Mouse (Mus musculus) brown adipose tissue, adult 24 weeks (tissue): ENCODE data around the gene Endog. TPM values are rescaled to one million over a fixed set of nuclear protein-coding genes. Genes with fewer than 3 reads are reported as not detected.
"Not testable (repeated sequence)": the region's sequence is repeated elsewhere in the genome, so short reads cannot be mapped to it uniquely, and the experiment has no call there.

Experiments used
- H3K27ac ChIP-seq: fragments of 200-500 bp; replicated peaks from 2 replicates; pipeline ENCODE4 v1.5.1; 2012; ENCODE audit warnings: low read depth, mild to moderate bottlenecking, low read length
- H3K4me1 ChIP-seq: fragments of 200-500 bp; 2 replicates; pipeline ENCODE4 v1.6.1; 2012; ENCODE audit warnings: low read length, mixed read lengths; ENCODE audit not compliant: control insufficient read depth, insufficient read depth, insufficient read length
- H3K4me3 ChIP-seq: fragments of 200-500 bp; 2 replicates; pipeline ENCODE4 v1.5.1; 2012; ENCODE audit warnings: low read depth, mild to moderate bottlenecking, low read length, moderate library complexity; ENCODE audit not compliant: insufficient read depth
- polyA plus RNA-seq: library from polyadenylated mRNA; stranded (reverse); fragments of >200 nt; gene quantifications from 2 replicates; pipeline ENCODE4 v1.2.4, GENCODE M21; 2012; ENCODE audit not compliant: missing spikeins, insufficient read depth, insufficient read length

Gene Endog
- polyA plus RNA-seq, 1 experiment = 64.4 TPM

- no peaks in the 10 kb centered on the region for H3K4me1 ChIP-seq
- H3K4me3 ChIP-seq = no peak overlapping the region
- no peak overlapping the region for H3K27ac ChIP-seq
Measured at GRCm38 (mm10) chr2:30144436-30144835, 26.9 kb upstream of the Endog start.

GRCm38 (mm10) chr2:30147466-30147865 is 23.8 kb upstream of the Endog start:
- peaks cover 8% of the 10 kb centered on the region; the same call in 1 of the 2 replicates for H3K4me1 ChIP-seq
- H3K4me3 ChIP-seq = no peak overlapping the region
- peak overlapping the region; percentile 55 for H3K27ac ChIP-seq

GRCm38 (mm10) chr2:30151840-30152239 is 19.5 kb upstream of the Endog start:
- Histone ChIP-seq H3K27ac (no peak overlapping the region), H3K4me3 (no peak overlapping the region), H3K4me1 (peaks cover 10% of the 10 kb centered on the region)

GRCm38 (mm10) chr2:30152616-30153015 is 18.7 kb upstream of the Endog start:
- Histone ChIP-seq H3K27ac (peak overlapping the region; percentile 15), H3K4me3 (no peak overlapping the region), H3K4me1 (peaks cover 10% of the 10 kb centered on the region)

- H3K4me3 ChIP-seq, H3K4me1 ChIP-seq, H3K27ac ChIP-seq: not testable (repeated sequence)
Measured at GRCm38 (mm10) chr2:30159871-30160270, 11.4 kb upstream of the Endog start.

- Histone ChIP-seq H3K4me3 (no peak overlapping the region), H3K27ac (no peak overlapping the region), H3K4me1 (no peaks in the 10 kb centered on the region)
Measured at GRCm38 (mm10) chr2:30161809-30162208, 9.5 kb upstream of the Endog start.

- H3K4me3 ChIP-seq = no peak overlapping the region
- no peaks in the 10 kb centered on the region for H3K4me1 ChIP-seq
- no peak overlapping the region for H3K27ac ChIP-seq
Measured at GRCm38 (mm10) chr2:30164340-30164932, 6.9 kb upstream of the Endog start.

GRCm38 (mm10) chr2:30166677-30167076 is 4.6 kb upstream of the Endog start:
- Histone ChIP-seq H3K27ac (no peak overlapping the region), H3K4me1 (no peaks in the 10 kb centered on the region), H3K4me3 (no peak overlapping the region)

- no peak overlapping the region for H3K27ac ChIP-seq
Measured at GRCm38 (mm10) chr2:30171997-30172382, 697 bp downstream of the Endog start.

GRCm38 (mm10) chr2:30173541-30174240 is 2.4 kb downstream of the Endog start:
- peaks cover 12% of the 10 kb centered on the region for H3K4me1 ChIP-seq

More at GRCm38 (mm10) chr2:30171997-30172382, 697 bp downstream of the Endog start:
- Histone ChIP-seq H3K4me3 (peak overlapping the region; percentile 72), H3K4me1 (peaks cover 3% of the 10 kb centered on the region)

GRCm38 (mm10) chr2:30175897-30176296 is 4.6 kb downstream of the Endog start:
- Histone ChIP-seq H3K4me3 (no peak overlapping the region), H3K4me1 (peaks cover 12% of the 10 kb centered on the region), H3K27ac (no peak overlapping the region)

More at GRCm38 (mm10) chr2:30173541-30174240, 2.4 kb downstream of the Endog start:
- Histone ChIP-seq H3K4me3 (no peak overlapping the region), H3K27ac (no peak overlapping the region)

- Histone ChIP-seq H3K27ac (no peak overlapping the region), H3K4me1 (peaks cover 12% of the 10 kb centered on the region), H3K4me3 (no peak overlapping the region)
Measured at GRCm38 (mm10) chr2:30176561-30176960, 5.3 kb downstream of the Endog start.

- H3K4me1 ChIP-seq = peaks cover 9% of the 10 kb centered on the region
- H3K27ac ChIP-seq = no peak within 1 kb of the TSS
- peak within 1 kb of the TSS; percentile 86 for H3K4me3 ChIP-seq
Measured at GRCm38 (mm10) chr2:30177700-30178675, 6.7 kb downstream of the Endog start, which contains the start of gene Spout1. Gene Spout1 (minus strand): TSS chr2:30178459.

- peak overlapping the region; percentile 7 for H3K4me3 ChIP-seq
- not testable (repeated sequence) for H3K27ac ChIP-seq, H3K4me1 ChIP-seq
Measured at GRCm38 (mm10) chr2:30178711-30179110, 7.4 kb downstream of the Endog start.

GRCm38 (mm10) chr2:30182424-30182823 is 11.1 kb downstream of the Endog start:
- Histone ChIP-seq H3K4me1 (peaks cover 4% of the 10 kb centered on the region), H3K27ac (no peak overlapping the region), H3K4me3 (no peak overlapping the region)
